Mouse (Mus musculus): Measurements from ENCODE around the gene Mlycd.

DNA sequence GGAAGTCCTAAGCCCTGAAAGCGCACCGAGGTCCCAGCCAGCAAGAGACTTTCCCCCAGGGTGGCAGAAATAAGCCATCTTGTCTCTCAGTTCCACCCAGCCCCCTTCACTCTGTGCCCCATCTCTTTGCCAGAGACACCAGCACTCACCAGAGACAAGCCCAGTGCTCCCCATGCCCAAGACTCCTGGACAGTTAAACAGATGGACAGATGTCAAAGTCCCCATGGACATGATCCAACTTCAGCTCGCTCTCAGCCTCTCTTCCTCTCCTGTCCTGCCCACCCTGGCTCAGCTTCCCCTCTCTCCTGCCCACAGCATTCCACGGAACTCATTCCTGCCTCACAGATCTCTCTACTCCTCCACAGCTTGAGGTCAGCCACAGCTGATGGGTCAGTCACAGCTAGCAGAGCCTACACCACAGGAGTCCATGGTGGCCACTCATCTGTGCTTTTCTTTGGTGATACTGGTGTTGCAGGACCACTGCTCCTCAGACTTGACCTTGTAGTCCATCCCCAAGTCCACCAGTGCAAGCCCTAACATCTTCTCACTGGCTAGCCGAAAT, 34.2 kb downstream of the Mlycd start:
- TF ChIP-seq CTCF (conservative IDR thresholded peaks at IDR 0.05; ENCODE audit: low read length): no peak
- TF ChIP-seq NANOG (IDR thresholded peaks at IDR 0.05; ENCODE audit: borderline replicate concordance, low read length): no peak
- TF ChIP-seq POU5F1 (IDR thresholded peaks at IDR 0.05; ENCODE audit: borderline replicate concordance, low read length): no peak

Measured in E14TG2a.4 (cell line).